Mouse (Mus musculus) urinary bladder, postnatal 14 days (tissue): ENCODE measurements around the gene Dguok.

ENCODE experiments used
- DNase-seq: peaks from one replicate; pipeline ENCODE4 v3.0.0; 2021; ENCODE audit warnings: low spot score

The Dguok gene

GRCm38 (mm10) chr6:83455328-83456130 is 51.2 kb downstream of the Dguok start:
- no peak for DNase-seq

GRCm38 (mm10) chr6:83453706-83454105 is 53.1 kb downstream of the Dguok start:
- no peak for DNase-seq

DNA sequence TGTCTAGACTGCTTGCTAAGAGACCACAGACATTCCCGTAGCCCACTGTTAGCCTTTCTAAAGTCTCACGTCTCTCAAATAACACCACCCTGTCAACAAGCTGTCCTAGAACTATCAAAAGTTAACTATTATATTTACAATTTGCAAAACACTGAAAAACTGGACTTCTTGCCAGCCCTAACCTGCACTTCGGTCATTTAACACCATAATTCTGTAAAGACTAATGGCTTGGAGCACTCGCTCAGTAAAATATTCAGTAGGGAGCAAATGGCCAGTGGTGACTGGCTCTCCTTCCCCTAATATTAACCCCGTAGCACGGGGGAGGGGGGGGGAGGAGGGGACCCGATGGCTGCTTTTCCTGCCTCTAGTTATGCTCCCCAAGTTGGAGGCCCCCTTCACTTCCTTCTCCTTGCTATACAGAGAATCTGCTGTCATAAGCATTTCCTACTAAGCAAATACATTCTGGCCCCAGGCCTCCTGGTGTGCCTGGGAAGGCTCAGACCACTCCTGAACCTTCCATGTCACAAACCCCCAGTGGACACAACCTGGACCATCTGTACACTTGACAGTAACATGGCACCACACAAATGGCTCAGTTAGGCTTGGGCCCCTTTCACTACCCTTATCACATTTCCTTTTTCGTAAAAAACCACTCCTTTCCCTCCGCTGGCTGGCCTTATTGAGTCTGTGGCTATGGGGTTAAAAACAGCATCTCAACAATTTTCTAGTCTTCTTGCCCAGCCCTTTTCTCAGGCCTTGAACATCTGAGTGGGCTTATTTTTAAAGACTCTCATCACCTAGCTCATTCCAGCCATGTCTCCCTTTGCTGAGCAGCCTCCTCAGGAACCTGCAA is 56.1 kb downstream of the Dguok start:
- DNase-seq: no peak

GRCm38 (mm10) chr6:83449440-83449839 is 57.3 kb downstream of the Dguok start:
- no peak for DNase-seq

- DNase-seq: no peak
Observed at GRCm38 (mm10) chr6:83448911-83449310, 57.9 kb downstream of the Dguok start.

- DNase-seq: no peak
Observed at GRCm38 (mm10) chr6:83447031-83447430, 59.7 kb downstream of the Dguok start.

DNA sequence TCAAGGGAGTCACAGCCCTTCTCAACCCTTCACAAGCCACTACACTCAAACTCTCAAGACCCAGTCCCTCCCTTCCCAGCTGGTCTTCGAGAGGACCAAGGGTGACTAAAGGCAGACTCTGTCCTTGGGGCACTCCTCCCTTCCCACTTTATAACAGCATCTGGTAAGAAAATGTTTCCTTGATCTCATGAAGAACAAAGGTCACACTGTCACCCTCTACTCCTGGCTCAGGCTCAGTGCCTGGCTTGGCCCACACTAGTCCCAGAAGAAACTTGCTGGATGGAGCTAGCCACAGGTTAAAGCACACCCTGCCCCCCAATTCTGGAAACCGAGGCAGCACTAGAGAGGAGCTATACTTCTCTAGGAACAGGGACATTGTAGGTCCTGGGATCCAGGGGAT is 61.0 kb downstream of the Dguok start:
- DNase-seq: no peak

GRCm38 (mm10) chr6:83443441-83444340 is 63.1 kb downstream of the Dguok start:
- DNase-seq: peak; percentile 84

- no peak for DNase-seq
Observed at GRCm38 (mm10) chr6:83442639-83443038, 64.1 kb downstream of the Dguok start.

- DNase-seq: peak; percentile 91
Observed at GRCm38 (mm10) chr6:83441259-83442061, 65.3 kb downstream of the Dguok start.

DNA sequence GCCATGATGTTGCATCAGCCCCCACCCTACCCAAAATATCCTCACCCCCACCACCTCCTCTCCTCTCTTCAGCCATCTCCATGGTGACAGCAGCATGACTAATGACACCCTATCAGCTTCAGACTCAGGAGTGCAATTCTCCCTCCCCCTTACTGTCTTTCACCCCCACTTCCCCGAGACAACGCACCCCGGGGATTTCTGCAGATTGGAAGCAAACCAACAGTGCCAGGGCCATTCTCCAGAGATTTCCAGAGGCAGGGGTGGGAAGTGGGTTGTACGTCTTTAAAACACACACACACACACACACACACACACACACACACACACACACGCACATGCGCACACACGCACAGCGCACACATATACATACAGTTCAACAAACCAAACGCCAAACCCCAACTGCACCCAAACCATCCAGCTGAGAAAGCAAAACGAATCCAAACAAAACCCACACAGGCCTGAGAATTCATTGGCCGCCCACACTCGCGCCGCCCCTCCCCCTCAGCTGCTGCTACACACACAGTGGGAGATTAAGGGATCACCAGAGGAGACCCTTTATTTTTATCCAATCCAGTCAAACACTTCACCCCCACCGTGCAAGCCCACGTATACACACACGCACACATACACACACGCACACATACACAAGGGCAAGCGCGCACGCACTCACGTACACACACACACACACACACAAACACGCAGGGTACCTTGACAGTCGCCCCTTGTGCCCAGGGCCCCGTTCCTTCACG is 66.1 kb downstream of the Dguok start:
- peak; percentile 71 for DNase-seq

DNA sequence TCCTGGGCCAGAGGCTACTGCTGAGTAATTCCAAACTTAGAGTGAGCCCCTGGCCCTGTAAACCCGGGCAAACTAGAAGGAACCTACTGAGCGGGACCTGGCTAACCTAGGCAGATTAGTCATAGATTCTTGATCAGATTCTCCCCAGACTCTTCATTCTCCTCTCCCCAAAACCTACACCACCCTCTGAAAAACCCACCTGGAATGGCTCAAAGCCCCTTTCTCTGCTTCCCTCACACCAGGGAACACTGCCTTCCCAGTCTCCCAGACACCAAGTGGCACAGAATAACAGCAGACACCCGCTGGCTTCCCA is 66.6 kb downstream of the Dguok start:
- DNase-seq: no peak

DNA sequence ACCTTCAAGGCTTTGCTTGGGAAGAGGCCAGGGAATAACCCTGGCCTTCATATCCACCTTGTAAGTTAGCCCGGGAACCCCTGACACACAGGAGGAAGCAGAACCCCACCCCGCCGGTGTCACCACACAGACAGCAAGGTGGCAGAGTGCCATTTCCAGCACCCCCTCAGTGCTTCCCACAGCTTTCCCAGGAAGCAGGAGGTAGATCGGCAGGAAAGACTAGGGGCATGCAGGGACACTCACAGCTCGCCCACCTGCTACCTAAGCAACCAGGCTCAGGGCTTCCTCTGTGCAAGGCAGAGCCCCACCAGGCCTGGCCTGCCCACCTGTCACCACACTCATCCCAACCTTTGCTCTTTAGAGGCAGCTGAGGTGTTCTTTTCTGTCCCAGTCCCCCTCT is 67.0 kb downstream of the Dguok start:
- DNase-seq: no peak

DNA sequence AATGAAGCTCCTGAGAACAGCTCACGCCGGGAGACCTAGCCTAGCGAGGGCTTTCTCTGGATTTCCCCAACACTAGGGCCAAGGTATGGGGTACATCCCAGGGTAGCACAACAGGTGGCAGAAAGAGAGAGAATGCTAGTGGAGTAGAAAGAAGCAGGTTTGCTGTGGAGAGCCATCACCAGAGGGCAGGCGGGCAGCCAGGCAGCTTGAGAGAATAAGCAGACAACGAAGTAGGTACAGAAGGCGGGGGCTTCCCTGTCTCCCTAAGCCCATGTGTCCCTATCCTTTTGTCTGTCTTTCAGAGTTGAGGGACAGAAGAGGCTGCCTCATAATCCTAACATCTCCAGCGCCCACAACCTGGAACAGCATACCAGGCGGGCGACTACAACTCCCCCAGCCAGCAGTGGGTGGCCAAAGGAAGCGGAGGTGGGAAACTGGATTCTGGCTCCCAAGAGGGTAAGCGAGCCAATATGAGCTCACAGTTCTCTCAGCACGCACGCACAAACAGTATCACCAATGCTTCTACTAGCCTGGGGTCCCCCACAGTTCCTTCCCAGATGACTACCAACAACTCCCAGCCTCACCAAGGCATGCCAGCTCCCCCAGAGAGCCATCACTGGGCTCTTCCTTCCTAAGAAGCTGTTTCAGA is 67.5 kb downstream of the Dguok start:
- no peak for DNase-seq

DNA sequence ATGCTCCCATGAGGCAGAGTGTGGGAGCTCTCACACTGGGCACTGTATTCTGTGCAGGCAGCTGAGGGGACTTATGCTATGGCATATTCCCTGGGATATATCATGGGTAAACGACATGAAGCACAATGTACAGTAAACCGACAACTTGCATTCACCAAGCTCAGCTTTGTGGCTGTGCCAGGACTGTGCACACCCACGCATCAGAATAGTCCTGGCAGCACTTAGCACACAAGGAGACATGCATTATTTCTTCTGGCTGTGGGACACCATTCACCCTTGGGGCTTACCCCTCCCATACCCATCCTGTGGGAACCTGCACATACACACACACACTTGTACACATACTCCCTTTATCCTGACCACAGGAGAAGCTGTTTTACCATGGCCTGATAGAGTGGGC is 68.2 kb downstream of the Dguok start:
- DNase-seq: no peak

DNA sequence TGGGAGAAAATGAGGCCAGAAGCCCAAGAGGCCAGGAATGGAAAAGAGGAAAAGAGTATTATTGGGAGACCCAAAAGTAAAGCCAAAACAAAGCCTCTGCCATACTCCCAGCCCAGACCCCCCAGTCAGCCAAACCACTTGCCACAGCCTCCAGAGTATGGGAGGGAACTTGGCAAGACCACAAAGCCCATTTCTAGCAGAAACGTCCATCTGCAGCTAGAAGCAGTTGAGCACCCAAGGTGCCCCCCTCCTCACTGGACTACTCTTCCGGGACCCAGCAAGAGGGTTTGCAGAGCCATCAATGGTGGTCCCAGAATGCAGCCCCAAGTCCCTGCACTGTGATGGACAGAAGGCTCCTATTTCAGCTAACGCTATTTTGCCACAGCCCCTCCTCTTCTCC is 69.0 kb downstream of the Dguok start:
- no peak for DNase-seq

- no peak for DNase-seq
Observed at GRCm38 (mm10) chr6:83437225-83437624, 69.5 kb downstream of the Dguok start.

DNA sequence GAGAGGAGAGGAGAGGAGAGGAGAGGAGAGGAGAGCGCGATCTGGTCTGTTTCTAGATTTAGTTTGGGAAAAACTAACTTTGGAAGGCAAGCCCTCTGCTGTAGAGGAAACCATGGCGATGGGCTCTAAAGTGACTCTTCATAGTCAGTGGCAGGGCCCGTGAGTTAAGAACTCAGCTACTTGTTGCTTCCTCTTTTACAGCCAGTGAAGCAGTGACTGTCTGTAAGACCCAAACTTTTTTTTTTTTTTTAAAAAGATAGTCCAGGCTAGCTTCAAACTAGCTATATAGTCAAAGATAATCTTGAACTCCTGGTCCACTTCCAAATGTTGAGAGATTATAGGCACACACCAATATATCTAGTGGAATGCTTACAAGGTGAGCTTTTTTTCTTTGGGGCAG is 70.2 kb downstream of the Dguok start:
- DNase-seq: no peak

DNA sequence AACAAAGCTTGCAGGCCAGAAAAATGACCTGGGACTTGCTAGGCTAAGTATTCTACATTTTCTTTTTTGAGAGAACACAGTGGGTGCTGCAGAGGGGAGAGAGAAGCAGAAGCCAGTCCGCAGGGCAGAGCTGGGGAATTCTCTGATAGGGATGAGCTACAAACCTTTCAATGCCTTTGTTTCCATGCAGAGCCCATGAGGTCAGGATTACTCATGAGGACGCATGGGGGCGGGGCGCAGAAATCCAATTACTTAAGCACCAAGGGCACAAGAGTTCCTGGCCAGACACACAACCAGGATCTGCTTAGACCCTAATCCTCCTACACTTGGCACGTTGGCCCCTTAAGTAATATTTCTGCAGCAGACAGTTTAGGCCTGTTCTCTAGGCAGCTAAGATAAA is 71.6 kb downstream of the Dguok start:
- peak; percentile 63 for DNase-seq

GRCm38 (mm10) chr6:83433546-83433945 is 73.2 kb downstream of the Dguok start:
- DNase-seq: no peak
